Mouse (Mus musculus) E14TG2a.4 (cell line): ENCODE measurements around the gene Grk6.

Experiments used
- CTCF ChIP-seq: conservative IDR thresholded peaks from 2 replicates; pipeline ENCODE4 v1.5.1; 2014; ENCODE audit warnings: low read length
- POU5F1 ChIP-seq: IDR thresholded peaks from 2 replicates; pipeline ENCODE4 v1.6.1; 2014; ENCODE audit warnings: low read length, borderline replicate concordance

GRCm38 (mm10) chr13:55462965-55463364 is 18.1 kb downstream of the Grk6 start:
- TF ChIP-seq CTCF = no peak
- TF ChIP-seq POU5F1 = no peak
